Mouse (Mus musculus) small intestine, adult 2 months (tissue): ENCODE results near the gene Them7.

ENCODE experiments used
- CTCF ChIP-seq: fragments of 200-500 bp; IDR thresholded peaks from 2 replicates; pipeline ENCODE4 v1.5.1; 2012; ENCODE audit warnings: low read depth, mild to moderate bottlenecking, control low read depth, inconsistent platforms, low read length, moderate library complexity, mixed read lengths; ENCODE audit not compliant: insufficient replicate concordance, insufficient read length; ENCODE audit errors: extremely low read depth
- POLR2A ChIP-seq: fragments of 200-500 bp; IDR thresholded peaks from 2 replicates; pipeline ENCODE4 v1.6.1; 2012; ENCODE audit warnings: low read depth, mild to moderate bottlenecking, control low read depth, inconsistent platforms, low read length, moderate library complexity

DNA sequence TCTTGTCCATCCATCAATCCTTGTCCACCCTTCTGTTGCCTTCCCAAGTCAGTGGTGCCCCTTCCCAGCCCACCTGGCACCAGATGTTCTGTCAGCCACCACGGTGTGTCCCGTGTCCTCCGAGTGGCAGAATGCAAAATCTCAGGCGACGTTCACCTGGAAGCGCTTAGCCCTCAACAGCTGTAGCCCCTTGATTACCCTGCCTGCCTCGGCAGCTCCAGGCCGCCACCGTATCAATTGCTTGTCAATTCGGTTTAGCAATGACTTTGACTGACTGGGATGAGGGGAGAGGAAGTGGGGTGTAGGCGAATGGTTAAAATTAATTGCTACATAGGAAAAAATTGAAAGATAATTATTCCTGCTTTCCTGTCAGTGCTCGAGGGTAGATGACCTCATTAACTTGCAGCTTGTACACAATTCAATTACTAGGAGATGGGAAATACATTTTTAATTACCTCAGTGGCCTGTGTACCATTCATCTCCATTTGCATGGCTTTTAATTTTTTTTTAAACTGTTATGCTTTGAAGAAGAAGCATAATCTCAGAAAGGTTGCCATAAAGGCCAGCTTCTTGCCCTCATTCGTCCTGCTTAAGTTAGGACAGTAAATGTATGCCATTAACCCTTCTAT is 93.5 kb downstream of the Them7 start:
- TF ChIP-seq CTCF (no peak), POLR2A (no peak)
